Mouse (Mus musculus): ENCODE data around the gene Galnt13. TPM values are rescaled to one million over a fixed set of nuclear protein-coding genes. Genes with fewer than 3 reads are reported as not detected.

Gene Galnt13
- polyA plus RNA-seq, 1 experiment from 2014 or later, result not detected

DNA sequence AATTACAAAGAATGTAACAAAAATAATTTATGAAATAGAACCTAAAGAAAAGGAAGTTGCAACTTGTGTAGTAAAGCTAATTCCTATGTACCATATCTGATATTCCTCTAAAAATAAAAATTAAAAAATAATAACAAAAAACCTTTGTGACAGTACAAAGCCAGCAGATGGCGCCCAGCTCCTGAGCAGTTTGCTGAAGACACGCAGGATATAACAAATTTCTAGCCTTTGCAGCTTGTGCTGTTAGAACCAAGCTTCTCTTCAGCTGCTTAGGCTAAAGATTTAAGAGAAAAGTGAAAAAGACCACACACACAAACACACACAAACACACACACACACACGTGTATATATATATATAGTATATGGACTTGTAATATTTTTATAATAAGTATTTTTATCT, 654.2 kb downstream of the Galnt13 start:
- TF ChIP-seq EP300 (IDR thresholded peaks at IDR 0.05; ENCODE audit: low read depth) (no peak), CTCF (IDR thresholded peaks at IDR 0.05; ENCODE audit: low read depth) (0 out of 2 replicates have a peak, but pooled peaks have one; percentile 23)
- DNase-seq, result no peak
- H3K27me3 ChIP-seq (ENCODE audit: insufficient read depth, low read length), result no peaks in the 10 kb centered on the region
- no peak overlapping the region for H3K27ac ChIP-seq (ENCODE audit: low read depth)
- H3K36me3 ChIP-seq (replicated peaks; ENCODE audit: insufficient read depth, low read length), result no peaks in the 10 kb centered on the region
- H3K4me2 ChIP-seq (ENCODE audit: low read depth, low read length), result no peak overlapping the region
- H3K9ac ChIP-seq (replicated peaks), result no peak overlapping the region
- no peak overlapping the region for H3K4me3 ChIP-seq (ENCODE audit: low read depth, low read length)
- H3K4me1 ChIP-seq (ENCODE audit: insufficient read depth), result no peaks in the 10 kb centered on the region
- H3K9me3 ChIP-seq (ENCODE audit: low read length), result no peaks in the 10 kb centered on the region
- 23% methylated on average over 3 of the region's 3 CpGs for WGBS (ENCODE audit: insufficient replicate concordance)
- no peak for ATAC-seq

DNA sequence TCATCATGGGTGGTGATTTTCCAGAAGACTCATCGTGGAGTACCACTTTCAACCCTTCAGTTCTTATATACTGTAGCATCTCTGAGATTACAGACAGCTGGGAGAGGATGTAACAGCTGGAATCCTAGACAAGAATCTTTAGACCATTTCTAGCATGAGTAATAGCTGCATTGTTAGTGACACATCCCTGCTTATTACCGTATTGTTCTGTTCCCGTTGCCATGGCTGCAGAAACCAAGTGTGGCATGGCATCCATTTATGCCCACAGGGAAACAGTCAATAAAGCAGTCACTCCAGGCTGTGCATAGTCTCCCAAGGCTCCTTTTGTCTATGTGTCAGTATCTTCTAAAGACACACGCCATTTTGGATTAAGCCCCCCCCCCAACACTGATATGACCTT, 655.4 kb downstream of the Galnt13 start:
- Histone ChIP-seq H3K4me1 (ENCODE audit: insufficient read depth) (no peaks in the 10 kb centered on the region), H3K36me3 (replicated peaks; ENCODE audit: insufficient read depth, low read length) (no peaks in the 10 kb centered on the region), H3K27ac (ENCODE audit: low read depth) (no peak overlapping the region), H3K27me3 (ENCODE audit: insufficient read depth, low read length) (no peaks in the 10 kb centered on the region), H3K9ac (replicated peaks) (no peak overlapping the region), H3K4me3 (ENCODE audit: low read depth, low read length) (no peak overlapping the region), H3K4me2 (ENCODE audit: low read depth, low read length) (no peak overlapping the region), H3K9me3 (ENCODE audit: low read length) (no peaks in the 10 kb centered on the region)
- WGBS (ENCODE audit: insufficient replicate concordance), result 73% methylated on average over 4 of the region's 4 CpGs
- DNase-seq (no peak), ATAC-seq (no peak)
- TF ChIP-seq EP300 (IDR thresholded peaks at IDR 0.05; ENCODE audit: low read depth), result no peak
- no peak for TF ChIP-seq CTCF (IDR thresholded peaks at IDR 0.05; ENCODE audit: low read depth)

DNA sequence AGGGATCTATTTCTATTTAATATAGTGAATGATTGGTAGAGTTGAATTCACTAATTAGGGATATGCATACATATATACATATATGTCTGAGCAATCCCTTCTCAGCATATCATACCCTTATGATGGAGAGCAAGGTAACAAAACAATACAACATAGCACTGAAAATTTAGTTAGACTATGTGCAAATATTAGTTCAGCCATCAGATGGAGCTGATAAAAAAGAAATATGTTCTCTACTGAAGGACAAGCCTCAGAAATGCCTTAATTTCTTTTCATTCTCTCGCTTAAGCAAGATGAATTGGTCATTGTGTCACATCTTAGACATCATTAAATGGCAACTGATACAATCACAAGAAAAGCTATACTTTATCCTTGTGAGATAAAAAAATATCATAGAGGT, 663.0 kb downstream of the Galnt13 start:
- DNase-seq, result no peak
- Histone ChIP-seq H3K4me2 (ENCODE audit: low read depth, low read length) (no peak overlapping the region), H3K4me3 (ENCODE audit: low read depth, low read length) (no peak overlapping the region), H3K9ac (replicated peaks) (no peak overlapping the region), H3K9me3 (ENCODE audit: low read length) (no peaks in the 10 kb centered on the region), H3K27ac (ENCODE audit: low read depth) (no peak overlapping the region), H3K27me3 (ENCODE audit: insufficient read depth, low read length) (no peaks in the 10 kb centered on the region), H3K36me3 (replicated peaks; ENCODE audit: insufficient read depth, low read length) (no peaks in the 10 kb centered on the region), H3K4me1 (ENCODE audit: insufficient read depth) (no peaks in the 10 kb centered on the region)
- TF ChIP-seq EP300 (IDR thresholded peaks at IDR 0.05; ENCODE audit: low read depth), result no peak
- TF ChIP-seq CTCF (IDR thresholded peaks at IDR 0.05; ENCODE audit: low read depth), result no peak
- 69% methylated on average over 1 of the region's 1 CpGs for WGBS (ENCODE audit: insufficient replicate concordance)
- no peak for ATAC-seq

DNA sequence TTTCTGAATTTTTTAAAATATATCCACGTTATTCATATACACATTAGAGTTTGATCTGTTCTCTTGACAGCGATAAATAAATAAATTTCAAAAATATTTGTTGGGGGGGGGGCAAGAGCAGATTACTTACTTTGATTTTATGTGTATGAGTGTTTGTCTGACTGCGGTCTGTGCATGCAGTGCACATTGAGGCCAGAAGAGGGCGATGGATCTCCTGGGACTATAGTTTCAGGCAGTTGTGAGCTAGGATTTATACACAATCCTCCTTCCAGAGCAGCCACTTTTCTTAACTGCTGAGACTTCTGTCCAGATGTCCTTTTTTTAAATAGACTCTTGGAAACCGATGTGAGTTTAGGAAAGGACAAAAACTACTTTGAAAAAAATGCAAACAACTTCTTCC, 665.2 kb downstream of the Galnt13 start:
- 54% methylated on average over 5 of the region's 5 CpGs for WGBS (ENCODE audit: insufficient replicate concordance)
- no peak for DNase-seq

DNA sequence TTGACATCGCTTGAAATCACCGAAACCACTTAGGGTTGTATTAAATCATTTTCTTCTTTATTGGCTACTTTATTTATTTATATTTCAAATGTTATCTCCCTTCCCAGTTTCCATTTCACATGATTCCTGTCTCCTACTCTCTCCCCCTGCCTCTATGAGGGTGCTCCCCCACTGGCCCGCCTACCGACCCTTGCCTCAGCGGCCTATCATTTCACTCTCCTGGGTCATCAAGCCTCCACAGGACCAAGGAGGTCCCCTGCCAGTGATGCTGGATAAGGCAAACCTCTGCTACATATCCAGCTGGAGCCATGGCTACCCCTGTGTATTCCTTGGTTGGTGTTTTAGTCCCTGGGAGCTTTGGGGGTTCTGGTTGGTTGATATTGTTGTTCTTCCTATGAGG, 667.4 kb downstream of the Galnt13 start:
- no peak overlapping the region for H3K4me2 ChIP-seq (ENCODE audit: low read depth, low read length)
- ATAC-seq (no peak), DNase-seq (no peak)
- H3K27me3 ChIP-seq (ENCODE audit: insufficient read depth, low read length), result no peaks in the 10 kb centered on the region
- no peaks in the 10 kb centered on the region for H3K9me3 ChIP-seq (ENCODE audit: low read length)
- WGBS (ENCODE audit: insufficient replicate concordance), result 89% methylated on average over 5 of the region's 5 CpGs
- TF ChIP-seq CTCF (IDR thresholded peaks at IDR 0.05; ENCODE audit: low read depth) (no peak), EP300 (IDR thresholded peaks at IDR 0.05; ENCODE audit: low read depth) (no peak)
- no peaks in the 10 kb centered on the region for H3K4me1 ChIP-seq (ENCODE audit: insufficient read depth)
- no peak overlapping the region for H3K4me3 ChIP-seq (ENCODE audit: low read depth, low read length)
- H3K36me3 ChIP-seq (replicated peaks; ENCODE audit: insufficient read depth, low read length), result no peaks in the 10 kb centered on the region
- no peak overlapping the region for H3K9ac ChIP-seq (replicated peaks)
- no peak overlapping the region for H3K27ac ChIP-seq (ENCODE audit: low read depth)

More for the DNA sequence above, 665.2 kb downstream of the Galnt13 start:
- TF ChIP-seq EP300 (IDR thresholded peaks at IDR 0.05; ENCODE audit: low read depth) (no peak), CTCF (IDR thresholded peaks at IDR 0.05; ENCODE audit: low read depth) (peak; percentile 18; the same call in 1 of the 2 replicates)
- ATAC-seq, result no peak
- Histone ChIP-seq H3K27ac (ENCODE audit: low read depth) (no peak overlapping the region), H3K9me3 (ENCODE audit: low read length) (no peaks in the 10 kb centered on the region), H3K4me1 (ENCODE audit: insufficient read depth) (no peaks in the 10 kb centered on the region), H3K4me2 (ENCODE audit: low read depth, low read length) (no peak overlapping the region), H3K27me3 (ENCODE audit: insufficient read depth, low read length) (no peaks in the 10 kb centered on the region), H3K36me3 (replicated peaks; ENCODE audit: insufficient read depth, low read length) (no peaks in the 10 kb centered on the region), H3K9ac (replicated peaks) (no peak overlapping the region), H3K4me3 (ENCODE audit: low read depth, low read length) (no peak overlapping the region)

DNA sequence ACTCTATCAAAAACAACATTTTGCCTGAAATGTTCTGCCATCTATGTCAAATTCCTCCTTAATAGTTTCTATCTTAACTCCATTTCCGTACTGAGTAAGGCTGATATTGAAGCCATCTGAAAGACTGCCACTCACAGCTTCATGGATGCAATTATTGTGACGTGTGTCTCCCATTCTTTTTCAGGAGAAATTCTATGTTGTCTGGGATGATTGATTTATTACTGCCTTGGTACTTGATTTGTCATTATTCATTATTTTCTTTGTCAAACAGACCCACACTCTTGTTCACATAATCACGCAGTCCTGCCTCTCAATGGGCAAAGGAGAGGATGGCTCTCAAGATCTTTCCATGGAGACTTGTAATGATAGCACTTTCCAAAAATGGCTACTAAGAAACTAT, 671.7 kb downstream of the Galnt13 start:
- no peak overlapping the region for H3K9ac ChIP-seq (replicated peaks)
- no peak overlapping the region for H3K27ac ChIP-seq (ENCODE audit: low read depth)
- no peak overlapping the region for H3K4me3 ChIP-seq (ENCODE audit: low read depth, low read length)
- DNase-seq, result no peak
- 76% methylated on average over 3 of the region's 3 CpGs for WGBS (ENCODE audit: insufficient replicate concordance)
- no peaks in the 10 kb centered on the region for H3K27me3 ChIP-seq (ENCODE audit: insufficient read depth, low read length)
- H3K4me1 ChIP-seq (ENCODE audit: insufficient read depth), result no peaks in the 10 kb centered on the region
- TF ChIP-seq EP300 (IDR thresholded peaks at IDR 0.05; ENCODE audit: low read depth) (no peak), CTCF (IDR thresholded peaks at IDR 0.05; ENCODE audit: low read depth) (no peak)
- H3K36me3 ChIP-seq (replicated peaks; ENCODE audit: insufficient read depth, low read length), result no peaks in the 10 kb centered on the region
- H3K4me2 ChIP-seq (ENCODE audit: low read depth, low read length), result no peak overlapping the region
- H3K9me3 ChIP-seq (ENCODE audit: low read length), result no peaks in the 10 kb centered on the region
- no peak for ATAC-seq

DNA sequence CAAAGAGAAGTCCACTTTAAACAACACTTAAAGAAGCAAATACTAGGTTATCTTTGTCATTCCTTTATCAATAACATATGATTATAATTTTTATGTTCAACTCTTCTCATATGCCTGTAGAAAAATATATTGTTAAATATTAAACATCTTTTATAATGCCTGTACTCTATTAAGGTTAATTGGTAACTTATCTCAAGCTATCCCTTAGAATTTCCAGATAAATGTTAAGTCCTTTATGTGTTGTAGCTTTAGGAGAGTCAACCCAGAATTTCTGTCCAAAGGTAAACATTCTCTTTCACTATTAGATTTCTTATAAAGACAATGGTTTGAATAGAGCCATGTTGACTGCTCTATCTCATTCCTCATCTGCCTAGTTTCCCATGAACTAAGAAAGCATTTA, 717.0 kb downstream of the Galnt13 start:
- TF ChIP-seq EP300 (IDR thresholded peaks at IDR 0.05; ENCODE audit: low read depth) (no peak), CTCF (IDR thresholded peaks at IDR 0.05; ENCODE audit: low read depth) (no peak)
- no peaks in the 10 kb centered on the region for H3K9me3 ChIP-seq (ENCODE audit: low read length)
- H3K4me1 ChIP-seq (ENCODE audit: insufficient read depth), result no peaks in the 10 kb centered on the region
- H3K4me2 ChIP-seq (ENCODE audit: low read depth, low read length), result no peak overlapping the region
- DNase-seq, result no peak
- no peak overlapping the region for H3K9ac ChIP-seq (replicated peaks)
- no peaks in the 10 kb centered on the region for H3K27me3 ChIP-seq (ENCODE audit: insufficient read depth, low read length)
- ATAC-seq, result no peak
- no peak overlapping the region for H3K27ac ChIP-seq (ENCODE audit: low read depth)
- H3K4me3 ChIP-seq (ENCODE audit: low read depth, low read length), result no peak overlapping the region
- H3K36me3 ChIP-seq (replicated peaks; ENCODE audit: insufficient read depth, low read length), result no peaks in the 10 kb centered on the region
